Mouse (Mus musculus): Measurements from ENCODE around the gene Slc35b3.

DNA sequence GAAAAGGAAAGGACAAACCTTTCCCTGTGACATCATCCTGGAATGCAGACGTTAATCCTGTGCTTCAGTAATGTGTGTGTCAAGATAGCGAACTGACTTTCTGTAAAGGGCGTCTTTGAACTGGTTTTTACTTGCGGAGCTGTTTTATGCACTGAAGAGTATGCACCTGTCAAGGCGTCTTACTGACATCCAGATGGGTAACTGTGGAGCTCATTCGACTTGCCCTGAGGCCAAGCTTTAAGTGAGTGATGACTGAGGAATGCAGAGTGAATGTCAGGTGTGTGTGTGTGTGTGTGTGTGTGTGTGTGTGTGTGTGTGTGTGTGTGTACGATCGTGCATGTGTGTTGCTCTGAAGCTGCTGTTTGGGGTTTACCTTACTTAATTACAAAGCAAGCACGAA, 38.3 kb upstream of the Slc35b3 start:
- TF ChIP-seq CTCF (IDR thresholded peaks at IDR 0.05; ENCODE audit: low read depth), result no peak
- TF ChIP-seq EP300 (IDR thresholded peaks at IDR 0.05; ENCODE audit: low read depth), result no peak

All from liver, postnatal 0 days (tissue).